In the genomic region with DNA sequence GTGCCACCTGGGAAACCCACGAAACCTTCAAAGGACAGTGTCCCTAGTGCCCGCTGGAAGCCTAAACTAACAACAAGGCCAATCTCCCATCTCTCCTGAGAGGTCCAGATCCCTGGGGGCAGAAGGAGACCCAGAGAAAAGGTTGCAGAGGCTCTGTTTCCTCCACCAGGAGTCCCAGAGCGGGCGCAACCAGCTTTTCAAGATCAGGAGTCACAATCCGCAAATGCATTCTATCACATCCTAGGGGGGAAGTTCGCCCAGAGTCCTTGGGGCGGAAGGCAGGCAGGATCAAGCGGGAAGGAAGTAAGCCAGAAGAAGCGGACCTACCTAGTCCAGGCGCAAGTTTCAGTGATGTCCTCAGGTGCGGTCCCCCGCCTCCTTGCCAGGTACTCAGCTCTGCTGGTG, we compare ENCODE assay signal across 9 mouse cellular contexts. TPM values are rescaled to one million over a fixed set of nuclear protein-coding genes. Genes with fewer than 3 reads are reported as not detected.
A peak's percentile ranks its signal among the peaks of the same experiment; 100 is the strongest.
DNase-seq lines count a peak whose midpoint lies in the region; ATAC-seq and TF ChIP-seq lines count a peak whose summit lies in the region.
"Had no signal": no experiment of that assay in that cellular context is flagged by ENCODE, and none has a peak within 500 bp of the region (broad histone marks: within the 10 kb centered on the region; RNA-seq: fewer than 3 reads in every experiment).

No protein-coding gene starts in this region.

- no peak overlapping the region for H3K9ac ChIP-seq in heart, embryonic 11.5 days (ENCODE audit: low read depth, low read length)
- H3K9ac ChIP-seq in heart, adult 2 months (ENCODE audit: low read depth, low read length) = no peak overlapping the region
- no peak overlapping the region for H3K9ac ChIP-seq in limb, embryonic 11.5 days (ENCODE audit: low read length)

- TF ChIP-seq POLR2A in heart, adult 2 months (IDR thresholded peaks at IDR 0.05; ENCODE audit: insufficient read depth, low read depth, low read length) = no peak

- no peaks in the 10 kb centered on the region for H3K79me2 ChIP-seq in heart, adult 2 months (replicated peaks; ENCODE audit: control insufficient read depth, insufficient read depth, low read length)

- 15% methylated on average over 12 of the region's 12 CpGs for WGBS in heart, embryonic 11.5 days (ENCODE audit: insufficient replicate concordance)
- 14% methylated on average over 12 of the region's 12 CpGs for WGBS in heart, adult 2 months
- WGBS in forebrain, embryonic 10.5 days = 19% methylated on average over 12 of the region's 12 CpGs
- 14% methylated on average over 12 of the region's 12 CpGs for WGBS in limb, embryonic 11.5 days

- TF ChIP-seq EP300 in heart, adult 2 months (IDR thresholded peaks at IDR 0.05; ENCODE audit: insufficient read depth, low read depth, low read length) = no peak

- H3K36me3 ChIP-seq in heart, embryonic 11.5 days (ENCODE audit: control insufficient read depth, insufficient read depth, low read length) = no peaks in the 10 kb centered on the region
- no peaks in the 10 kb centered on the region for H3K36me3 ChIP-seq in heart, adult 2 months (ENCODE audit: control insufficient read depth, insufficient read depth, low read length)
- no peaks in the 10 kb centered on the region for H3K36me3 ChIP-seq in forebrain, embryonic 10.5 days (replicated peaks)
- H3K36me3 ChIP-seq in limb, embryonic 11.5 days (ENCODE audit: control insufficient read depth, insufficient read depth, low read length) = no peaks in the 10 kb centered on the region

- no peaks in the 10 kb centered on the region for H3K4me1 ChIP-seq in heart, embryonic 11.5 days (ENCODE audit: control insufficient read depth, insufficient read depth, low read length)
- H3K4me1 ChIP-seq in heart, adult 2 months (ENCODE audit: control insufficient read depth, insufficient read depth, low read length) = no peaks in the 10 kb centered on the region
- peaks cover 11% of the 10 kb centered on the region; the same call in 1 of the 2 replicates for H3K4me1 ChIP-seq in forebrain, embryonic 10.5 days
- H3K4me1 ChIP-seq in limb, embryonic 11.5 days (ENCODE audit: control insufficient read depth, insufficient read depth, low read length) = no peaks in the 10 kb centered on the region
- H3K4me1 ChIP-seq: megakaryocyte, embryonic 14.5 days had no signal

- no peak for ATAC-seq in heart, embryonic 11.5 days (replicated peaks; ENCODE audit: insufficient number of reproducible peaks, low FRiP score, low TSS enrichment)
- ATAC-seq in limb, embryonic 11.5 days (ENCODE audit: insufficient number of reproducible peaks, low FRiP score, low TSS enrichment, low read depth) = no peak

- peaks cover 16% of the 10 kb centered on the region for H3K27me3 ChIP-seq in heart, embryonic 11.5 days (ENCODE audit: control insufficient read depth, insufficient read depth, low read length)
- H3K27me3 ChIP-seq in heart, adult 2 months (ENCODE audit: control insufficient read depth, insufficient read depth, low read length) = 0 out of 2 replicates have a peak, but pooled peaks cover 1% of the 10 kb centered on the region
- peaks cover 38% of the 10 kb centered on the region for H3K27me3 ChIP-seq in forebrain, embryonic 10.5 days (ENCODE audit: poor library complexity, severe bottlenecking)
- H3K27me3 ChIP-seq in limb, embryonic 11.5 days (ENCODE audit: control insufficient read depth, insufficient read depth, low read length) = peaks cover 11% of the 10 kb centered on the region; the same call in 1 of the 2 replicates

- no peak for TF ChIP-seq CTCF in heart, adult 2 months (IDR thresholded peaks at IDR 0.05)

- no peak overlapping the region for H3K27ac ChIP-seq in heart, embryonic 11.5 days (ENCODE audit: low read depth, low read length)
- H3K27ac ChIP-seq in heart, adult 2 months = no peak overlapping the region
- H3K27ac ChIP-seq in forebrain, embryonic 10.5 days = no peak overlapping the region
- H3K27ac ChIP-seq in limb, embryonic 11.5 days (replicated peaks; ENCODE audit: low read depth, low read length) = no peak overlapping the region

- H3K9me3 ChIP-seq in heart, embryonic 11.5 days (replicated peaks; ENCODE audit: control insufficient read depth, low read length) = no peaks in the 10 kb centered on the region
- H3K9me3 ChIP-seq in forebrain, embryonic 10.5 days = no peaks in the 10 kb centered on the region
- H3K9me3 ChIP-seq in limb, embryonic 11.5 days (ENCODE audit: control insufficient read depth, low read length) = no peaks in the 10 kb centered on the region

- no peak for DNase-seq in heart, adult 2 months
- peak; percentile 42 for DNase-seq in ES-CJ7 (ENCODE audit: low read depth, low spot score)
- DNase-seq in forebrain, embryonic 10.5 days (ENCODE audit: extremely low spot score, low spot score) = peak; percentile 14
- peak; percentile 31 for DNase-seq in limb, embryonic 11.5 days (ENCODE audit: low spot score)
- DNase-seq in urinary bladder, postnatal 25 days (ENCODE audit: low spot score) = no peak
- no peak for DNase-seq in adrenal gland, adult 8-10 months
- no peak for DNase-seq in urinary bladder, adult 18-20 months (ENCODE audit: low spot score in 2 of 2)

- H3K4me2 ChIP-seq in heart, embryonic 11.5 days = peak overlapping the region; percentile 68
- peak overlapping the region; percentile 36; the same call in 1 of the 2 replicates for H3K4me2 ChIP-seq in limb, embryonic 11.5 days (ENCODE audit: low read depth, severe bottlenecking)

- H3K4me3 ChIP-seq in heart, embryonic 11.5 days (ENCODE audit: low read depth, low read length) = peak overlapping the region; percentile 29
- no peak overlapping the region for H3K4me3 ChIP-seq in heart, adult 2 months
- peak overlapping the region; percentile 51 for H3K4me3 ChIP-seq in forebrain, embryonic 10.5 days
- peak overlapping the region; percentile 23 for H3K4me3 ChIP-seq in limb, embryonic 11.5 days (ENCODE audit: low read depth, low read length)
- H3K4me3 ChIP-seq: megakaryocyte, embryonic 14.5 days had no signal

- intact Hi-C loops in heart, adult 2 months (cut with DNase I) = no loop called here

RNA-seq across cellular contexts. Expression of a gene that starts 1.0 kb away (rescaled TPM):
- 0.04 TPM in 1 of 2 replicates, not detected in the other for polyA plus RNA-seq in heart, embryonic 11.5 days (2014; fragmentation: Nextera tagmentation; extraction: Ambion mirVana)
- under 1 TPM; 0.05 to 0.11 TPM for total RNA-seq in heart, adult 2 months (2021)
- under 0.01 and 0.18 TPM in 2 replicates for polyA plus RNA-seq in heart, adult 2 months (2012; rRNA removed)
- polyA plus RNA-seq in forebrain, embryonic 10.5 days (2016; fragmentation: Nextera tagmentation; extraction: Ambion mirVana) = 0.50 and 0.63 TPM in 2 replicates
- polyA plus RNA-seq in limb, embryonic 11.5 days (2014; fragmentation: Nextera tagmentation; extraction: Ambion mirVana) = 0.20 and 0.48 TPM in 2 replicates
- 1 to 10 TPM in 3 of 4 experiments, under 1 TPM in 1; 0.87 to 1.9 (median 1.3) TPM for total RNA-seq in adrenal gland, adult 8-10 months (2022)

Comparison
In these comparisons a context has a peak if more than half of its experiments do, and no peak if none do; other contexts are left out.
1. DNase-seq: peak in ES-CJ7 (single experiment), forebrain, embryonic 10.5 days (single experiment) and limb, embryonic 11.5 days (single experiment); none in heart, adult 2 months (0 of 2), urinary bladder, postnatal 25 days (single experiment), adrenal gland, adult 8-10 months (single experiment) and urinary bladder, adult 18-20 months (0 of 2).